Mouse (Mus musculus) limb, embryonic 14.5 days (tissue): ENCODE measurements around the gene Zfp423. TPM values are rescaled to one million over a fixed set of nuclear protein-coding genes. Genes with fewer than 3 reads are reported as not detected.

Experiments
- ATAC-seq: fragments of 200-750 bp; cut with Nextera tagmentation; 2 replicates; pipeline ENCODE4 v1.8.0; 2017; ENCODE audit warnings: low read depth, moderate number of reproducible peaks, moderate TSS enrichment; ENCODE audit not compliant: low FRiP score
- DNase-seq: peaks from one replicate; pipeline ENCODE4 v3.0.0-alpha.2; 2015; ENCODE audit warnings: low spot score
- H3K27ac ChIP-seq: fragments of 300-500 bp; sonication (generic); replicated peaks from 2 replicates; pipeline ENCODE4 v1.5.1; 2014; ENCODE audit warnings: low read depth, mild to moderate bottlenecking, low read length, moderate library complexity, mixed read lengths
- H3K27me3 ChIP-seq: fragments of 300-500 bp; sonication (generic); 2 replicates; pipeline ENCODE4 v1.6.1; 2014; ENCODE audit warnings: low read length, mixed read lengths; ENCODE audit not compliant: control insufficient read depth, insufficient read depth
- H3K36me3 ChIP-seq: fragments of 300-500 bp; sonication (generic); 2 replicates; pipeline ENCODE4 v1.6.1; 2014; ENCODE audit warnings: mild to moderate bottlenecking, low read length, moderate library complexity, mixed read lengths; ENCODE audit not compliant: control insufficient read depth, insufficient read depth
- H3K4me1 ChIP-seq: fragments of 300-500 bp; sonication (generic); 2 replicates; pipeline ENCODE4 v1.6.1; 2014; ENCODE audit warnings: antibody characterized with exemption, low read length, mixed read lengths; ENCODE audit not compliant: control insufficient read depth, insufficient read depth
- H3K4me2 ChIP-seq: fragments of 300-500 bp; sonication (generic); replicated peaks from 2 replicates; pipeline ENCODE4 v1.6.1; 2014; ENCODE audit warnings: low read depth, mild to moderate bottlenecking, low read length, moderate library complexity; ENCODE audit not compliant: severe bottlenecking
- H3K4me3 ChIP-seq: fragments of 300-500 bp; sonication (generic); replicated peaks from 2 replicates; pipeline ENCODE4 v1.5.1; 2014; ENCODE audit warnings: low read length
- H3K9ac ChIP-seq: fragments of 300-500 bp; sonication (generic); 2 replicates; pipeline ENCODE4 v1.6.1; 2014; ENCODE audit warnings: mild to moderate bottlenecking, low read depth, low read length, moderate library complexity; ENCODE audit not compliant: severe bottlenecking
- H3K9me3 ChIP-seq: fragments of 300-500 bp; sonication (generic); 2 replicates; pipeline ENCODE4 v1.6.1; 2016; ENCODE audit warnings: low read length; ENCODE audit not compliant: control insufficient read depth
- POLR2A ChIP-seq: fragments of 200-500 bp; IDR thresholded peaks from 2 replicates; pipeline ENCODE4 v1.8.0; 2012; ENCODE audit warnings: inconsistent platforms, mild to moderate bottlenecking, moderate library complexity, borderline replicate concordance; ENCODE audit not compliant: insufficient read depth, insufficient read length; ENCODE audit errors: extremely low read depth
- WGBS: fragments of 180-500 bp; shearing (Covaris S2); extraction: QIAGEN DNeasy Blood & Tissue Kit; methylation state at CpG from one replicate; pipeline ENCODE4 v1.1.7; 2014; 5-methylcytosine and 5-hydroxymethylcytosine counted together
- polyA plus RNA-seq, 2 experiments: library from polyadenylated mRNA; depleted of rRNA in 1 of 2; stranded (reverse) in 1 of 2; unstranded in 1 of 2; fragments of >200 nt; fragmentation: Nextera tagmentation in 1 of 2; extraction: Ambion mirVana in 1 of 2; gene quantifications; 2 replicates each; pipeline versions ENCODE4 v1.2.1 to v1.2.3; 2012 to 2014

Gene Zfp423
- polyA plus RNA-seq, 2 experiments = 24.4 to 46.4 TPM

DNA sequence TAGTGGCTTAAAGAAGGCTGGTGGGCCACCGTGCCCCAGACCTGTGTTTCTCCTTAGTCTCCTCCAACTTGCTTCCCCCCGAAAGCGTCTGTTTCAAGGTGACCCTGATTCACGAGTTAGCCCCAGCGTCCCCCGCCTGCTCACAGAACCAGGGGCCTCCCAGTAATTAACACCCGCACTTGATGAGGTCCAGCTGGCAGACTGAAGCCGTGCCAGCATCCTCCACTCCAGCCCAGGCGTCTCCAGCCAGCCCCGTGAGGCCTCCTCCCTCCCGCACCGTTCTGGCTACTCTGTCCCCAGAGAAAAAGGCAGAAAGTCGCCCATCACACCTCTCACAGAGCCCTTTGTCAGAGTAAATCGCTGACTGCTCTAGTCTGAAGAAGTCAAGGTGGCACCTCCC is 213.3 kb downstream of the Zfp423 start:
- peaks cover 54% of the 10 kb centered on the region for H3K4me1 ChIP-seq
- WGBS = 23% methylated on average over 14 of the region's 14 CpGs
- ATAC-seq (no peak; the same call in 1 of the 2 replicates), DNase-seq (peak; percentile 17)
- TF ChIP-seq POLR2A = no peak
- H3K9me3 ChIP-seq = no peaks in the 10 kb centered on the region
- H3K27me3 ChIP-seq = no peaks in the 10 kb centered on the region
- H3K4me3 ChIP-seq = no peak overlapping the region
- peak overlapping the region; percentile 13; the same call in 1 of the 2 replicates for H3K4me2 ChIP-seq
- H3K36me3 ChIP-seq = no peaks in the 10 kb centered on the region
- H3K9ac ChIP-seq = no peak overlapping the region
- peak overlapping the region; percentile 52; the same call in 1 of the 2 replicates for H3K27ac ChIP-seq

DNA sequence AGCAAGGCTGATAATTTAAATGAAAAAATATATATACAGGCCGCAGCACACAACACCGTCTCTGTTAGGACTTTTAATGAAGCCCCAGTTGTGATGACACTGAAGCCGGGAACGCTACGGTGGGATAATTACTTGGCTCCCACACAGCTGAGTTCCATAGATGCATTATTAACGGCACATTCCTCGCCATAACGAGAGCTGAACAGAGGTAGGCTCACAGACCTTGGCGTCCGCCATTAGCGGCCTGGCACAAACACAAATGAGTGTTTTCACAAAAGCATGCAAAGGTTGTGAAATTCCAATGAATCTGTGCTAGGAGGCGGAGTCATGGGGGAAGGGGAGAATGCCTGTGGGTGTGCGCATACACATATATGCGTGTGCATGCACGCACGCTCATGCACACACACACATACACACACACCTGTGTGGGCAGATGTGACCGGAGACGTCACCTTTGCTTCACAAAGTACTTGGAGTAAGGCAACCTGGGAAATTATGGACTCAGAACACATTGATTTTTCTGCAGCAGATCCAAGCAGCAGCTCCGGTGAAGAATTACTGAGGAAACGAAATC is 214.2 kb downstream of the Zfp423 start:
- peak overlapping the region; percentile 13; the same call in 1 of the 2 replicates for H3K4me2 ChIP-seq
- no peak for DNase-seq
- no peaks in the 10 kb centered on the region for H3K9me3 ChIP-seq
- no peak for ATAC-seq
- no peaks in the 10 kb centered on the region for H3K27me3 ChIP-seq
- H3K4me1 ChIP-seq = peaks cover 48% of the 10 kb centered on the region
- H3K4me3 ChIP-seq = no peak overlapping the region
- no peaks in the 10 kb centered on the region for H3K36me3 ChIP-seq
- no peak for TF ChIP-seq POLR2A
- H3K9ac ChIP-seq = no peak overlapping the region
- H3K27ac ChIP-seq = peak overlapping the region; percentile 52; the same call in 1 of the 2 replicates
- WGBS = 48% methylated on average over 20 of the region's 20 CpGs

DNA sequence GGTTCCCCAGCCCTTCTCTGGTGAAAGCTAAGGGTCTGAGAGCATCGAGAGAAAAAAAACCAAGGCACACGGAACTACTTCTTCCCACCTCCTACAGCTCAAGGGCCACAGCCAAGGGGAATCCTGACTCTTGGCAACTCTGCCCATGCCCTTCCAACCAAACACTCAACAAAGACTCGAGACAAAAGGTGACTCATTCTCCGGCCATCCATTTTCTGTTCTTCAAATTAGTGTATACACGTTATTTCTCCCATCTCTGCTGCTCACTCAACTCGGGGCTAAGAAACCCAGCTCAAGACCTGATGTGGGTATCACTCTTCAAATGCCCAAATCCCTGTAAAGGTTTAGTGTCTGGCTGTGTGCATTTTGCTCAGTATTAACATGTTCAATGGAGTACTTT is 214.8 kb downstream of the Zfp423 start:
- no peak overlapping the region for H3K4me2 ChIP-seq
- H3K27ac ChIP-seq = 0 out of 2 replicates have a peak overlapping the region, but pooled peaks have one; percentile 5
- no peak for TF ChIP-seq POLR2A
- H3K9me3 ChIP-seq = no peaks in the 10 kb centered on the region
- H3K9ac ChIP-seq = no peak overlapping the region
- peaks cover 48% of the 10 kb centered on the region for H3K4me1 ChIP-seq
- DNase-seq (no peak), ATAC-seq (no peak)
- H3K36me3 ChIP-seq = no peaks in the 10 kb centered on the region
- WGBS = 84% methylated on average over 6 of the region's 6 CpGs
- no peak overlapping the region for H3K4me3 ChIP-seq
- H3K27me3 ChIP-seq = no peaks in the 10 kb centered on the region

DNA sequence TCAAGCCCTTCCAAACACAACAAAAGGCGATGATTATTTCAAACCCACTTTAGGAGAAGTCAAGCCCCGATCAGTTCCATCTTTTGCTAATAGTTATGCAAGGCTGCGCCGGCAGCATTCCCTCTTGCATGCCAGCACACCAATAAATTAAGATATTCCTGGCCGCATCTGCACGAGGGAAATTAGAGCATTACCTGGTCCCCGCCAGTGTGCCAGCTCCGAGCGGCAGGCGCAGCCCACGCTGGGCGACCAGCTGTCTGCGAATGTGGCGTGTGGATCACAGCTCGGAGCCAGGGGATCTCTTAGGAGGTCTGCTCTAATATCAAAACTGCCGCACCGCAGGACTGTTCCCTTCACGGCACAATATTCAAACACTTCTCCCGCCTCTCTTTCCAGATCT is 217.4 kb downstream of the Zfp423 start:
- H3K27me3 ChIP-seq = no peaks in the 10 kb centered on the region
- no peak overlapping the region for H3K4me2 ChIP-seq
- DNase-seq (no peak), ATAC-seq (no peak)
- no peaks in the 10 kb centered on the region for H3K9me3 ChIP-seq
- H3K4me1 ChIP-seq = peaks cover 38% of the 10 kb centered on the region
- no peak for TF ChIP-seq POLR2A
- H3K36me3 ChIP-seq = no peaks in the 10 kb centered on the region
- H3K9ac ChIP-seq = no peak overlapping the region
- no peak overlapping the region for H3K4me3 ChIP-seq
- H3K27ac ChIP-seq = no peak overlapping the region
- 51% methylated on average over 18 of the region's 19 CpGs for WGBS

DNA sequence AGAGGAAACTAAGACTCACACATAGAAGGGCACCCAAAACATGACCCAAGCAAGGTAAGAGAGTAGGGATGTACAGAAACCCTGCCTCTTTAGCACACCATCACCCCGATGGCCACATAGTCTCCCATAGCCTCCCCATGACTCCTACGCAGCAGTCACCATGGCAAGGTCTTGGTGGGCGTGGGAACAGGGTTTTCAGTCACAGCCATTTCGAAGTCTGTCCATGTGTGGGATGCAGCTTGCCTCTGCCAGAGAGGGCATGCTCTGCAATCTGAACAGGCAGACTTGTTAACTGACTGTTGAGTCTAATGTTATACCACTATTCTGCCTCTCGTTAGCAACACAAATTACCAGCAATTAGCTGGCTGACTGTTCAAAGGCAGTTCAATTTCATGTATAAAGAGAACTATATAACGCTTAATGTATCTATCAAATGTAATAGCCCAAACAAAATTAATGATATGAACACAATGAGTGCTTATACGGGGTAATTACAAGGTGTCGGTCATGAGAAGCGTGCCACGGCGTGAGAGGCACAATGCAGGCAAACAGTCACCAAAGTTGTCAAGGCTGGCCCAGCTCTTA is 218.4 kb downstream of the Zfp423 start:
- ATAC-seq = no peak
- no peak overlapping the region for H3K4me3 ChIP-seq
- no peaks in the 10 kb centered on the region for H3K36me3 ChIP-seq
- peaks cover 33% of the 10 kb centered on the region for H3K4me1 ChIP-seq
- H3K27ac ChIP-seq = no peak overlapping the region
- no peak for TF ChIP-seq POLR2A
- no peak for DNase-seq
- H3K9ac ChIP-seq = no peak overlapping the region
- 76% methylated on average over 11 of the region's 11 CpGs for WGBS
- no peaks in the 10 kb centered on the region for H3K9me3 ChIP-seq
- H3K27me3 ChIP-seq = no peaks in the 10 kb centered on the region
- no peak overlapping the region for H3K4me2 ChIP-seq
